Comparison of ENCODE assay signal across 14 mouse cellular contexts in the genomic region with DNA sequence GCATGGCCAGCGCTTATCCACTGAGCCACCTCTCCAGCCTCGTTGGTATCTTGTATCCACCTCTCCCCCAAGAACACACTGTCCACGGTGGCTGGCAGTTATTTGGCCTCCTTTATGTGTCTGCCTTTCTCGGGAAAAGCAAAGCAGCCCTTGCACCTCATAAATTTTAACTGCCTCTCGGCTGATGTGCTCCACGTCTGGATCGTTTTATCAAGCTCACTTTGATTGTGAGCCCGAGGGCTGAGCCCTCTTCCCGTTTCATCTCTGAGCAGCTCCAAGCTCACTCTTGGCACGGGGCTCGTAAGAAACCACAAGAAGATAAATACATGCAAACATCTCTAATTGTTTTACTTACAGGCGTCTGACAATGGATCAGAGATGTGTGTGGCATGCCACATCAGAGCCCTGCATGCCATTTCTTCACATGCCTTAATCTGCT.
DNase-seq lines count a peak whose midpoint lies in the region; ATAC-seq and TF ChIP-seq lines count a peak whose summit lies in the region.
"Had no signal": no experiment of that assay in that cellular context is flagged by ENCODE, and none has a peak within 500 bp of the region (broad histone marks: within the 10 kb centered on the region; RNA-seq: fewer than 3 reads in every experiment).

No protein-coding gene starts in this region.

- no peak for TF ChIP-seq CTCF in lung, embryonic 14.5 days (IDR thresholded peaks at IDR 0.05; ENCODE audit: low read depth)

- no peak for DNase-seq in forebrain, embryonic 10.5 days (ENCODE audit: extremely low spot score, low spot score)
- DNase-seq in forebrain, embryonic 11.5 days (ENCODE audit: low spot score) = no peak
- DNase-seq in lung, embryonic 14.5 days = peak; percentile 76
- no peak for DNase-seq in lung, postnatal 25 days (ENCODE audit: low spot score)
- DNase-seq in lung, postnatal 10 days = peak; percentile 72
- DNase-seq in spleen, postnatal 36 days (ENCODE audit: low spot score in 2 of 2) = no peak
- DNase-seq: cerebellum, adult 18-20 months; heart, adult 11 months; kidney, adult 18-20 months; layer of hippocampus, postnatal 36 days had no signal

- H3K9ac ChIP-seq in forebrain, embryonic 11.5 days (ENCODE audit: low read length) = no peak overlapping the region
- H3K9ac ChIP-seq in lung, embryonic 14.5 days = no peak overlapping the region
- no peak overlapping the region for H3K9ac ChIP-seq in neural tube, embryonic 15.5 days (replicated peaks)
- no peak overlapping the region for H3K9ac ChIP-seq in heart, embryonic 11.5 days (ENCODE audit: low read depth, low read length)
- H3K9ac ChIP-seq: embryonic facial prominence, embryonic 13.5 days; liver, embryonic 15.5 days had no signal

- peaks cover 23% of the 10 kb centered on the region for H3K4me1 ChIP-seq in forebrain, embryonic 10.5 days
- no peaks in the 10 kb centered on the region for H3K4me1 ChIP-seq in forebrain, embryonic 11.5 days (replicated peaks; ENCODE audit: control insufficient read depth, insufficient read depth, low read length)
- H3K4me1 ChIP-seq in lung, embryonic 14.5 days (ENCODE audit: insufficient read depth) = no peaks in the 10 kb centered on the region; the same call in none of the 2 replicates
- peaks cover 36% of the 10 kb centered on the region for H3K4me1 ChIP-seq in neural tube, embryonic 15.5 days
- H3K4me1 ChIP-seq in heart, embryonic 11.5 days (ENCODE audit: control insufficient read depth, insufficient read depth, low read length) = no peaks in the 10 kb centered on the region
- H3K4me1 ChIP-seq: liver, embryonic 15.5 days had no signal

- no peaks in the 10 kb centered on the region for H3K9me3 ChIP-seq in forebrain, embryonic 10.5 days
- H3K9me3 ChIP-seq in forebrain, embryonic 11.5 days (ENCODE audit: control insufficient read depth, low read length) = no peaks in the 10 kb centered on the region
- no peaks in the 10 kb centered on the region for H3K9me3 ChIP-seq in lung, embryonic 14.5 days (ENCODE audit: low read depth, low read length)
- no peaks in the 10 kb centered on the region for H3K9me3 ChIP-seq in neural tube, embryonic 15.5 days (replicated peaks)
- no peaks in the 10 kb centered on the region for H3K9me3 ChIP-seq in heart, embryonic 11.5 days (replicated peaks; ENCODE audit: control insufficient read depth, low read length)
- H3K9me3 ChIP-seq: embryonic facial prominence, embryonic 13.5 days; liver, embryonic 15.5 days had no signal

- WGBS in forebrain, embryonic 10.5 days = 76% methylated on average over 12 of the region's 12 CpGs
- WGBS in forebrain, embryonic 11.5 days = 62% methylated on average over 12 of the region's 12 CpGs
- WGBS in lung, embryonic 14.5 days = 19% methylated on average over 12 of the region's 12 CpGs
- WGBS in neural tube, embryonic 15.5 days = 13% methylated on average over 12 of the region's 12 CpGs
- 53% methylated on average over 12 of the region's 12 CpGs for WGBS in heart, embryonic 11.5 days (ENCODE audit: insufficient replicate concordance)

- no peaks in the 10 kb centered on the region for H3K27me3 ChIP-seq in forebrain, embryonic 10.5 days (ENCODE audit: poor library complexity, severe bottlenecking)
- H3K27me3 ChIP-seq in forebrain, embryonic 11.5 days (ENCODE audit: control insufficient read depth, insufficient read depth, low read length) = no peaks in the 10 kb centered on the region
- no peaks in the 10 kb centered on the region for H3K27me3 ChIP-seq in lung, embryonic 14.5 days (ENCODE audit: insufficient read depth, low read length)
- no peaks in the 10 kb centered on the region for H3K27me3 ChIP-seq in neural tube, embryonic 15.5 days (replicated peaks)
- H3K27me3 ChIP-seq in heart, embryonic 11.5 days (ENCODE audit: control insufficient read depth, insufficient read depth, low read length) = no peaks in the 10 kb centered on the region
- H3K27me3 ChIP-seq: liver, embryonic 15.5 days had no signal

- H3K4me3 ChIP-seq in forebrain, embryonic 10.5 days = no peak overlapping the region
- no peak overlapping the region for H3K4me3 ChIP-seq in forebrain, embryonic 11.5 days (ENCODE audit: low read depth, low read length)
- no peak overlapping the region for H3K4me3 ChIP-seq in lung, embryonic 14.5 days (ENCODE audit: low read depth, low read length)
- no peak overlapping the region for H3K4me3 ChIP-seq in neural tube, embryonic 15.5 days (replicated peaks)
- H3K4me3 ChIP-seq in heart, embryonic 11.5 days (ENCODE audit: low read depth, low read length) = no peak overlapping the region
- H3K4me3 ChIP-seq: embryonic facial prominence, embryonic 13.5 days; liver, embryonic 15.5 days had no signal

- H3K27ac ChIP-seq in forebrain, embryonic 10.5 days = 0 out of 2 replicates have a peak overlapping the region, but pooled peaks have one; percentile 51
- no peak overlapping the region for H3K27ac ChIP-seq in forebrain, embryonic 11.5 days (ENCODE audit: low read depth, low read length)
- no peak overlapping the region for H3K27ac ChIP-seq in lung, embryonic 14.5 days (ENCODE audit: low read depth)
- H3K27ac ChIP-seq in neural tube, embryonic 15.5 days (replicated peaks) = peak overlapping the region; percentile 49
- H3K27ac ChIP-seq in heart, embryonic 11.5 days (ENCODE audit: low read depth, low read length) = no peak overlapping the region
- H3K27ac ChIP-seq: embryonic facial prominence, embryonic 13.5 days; liver, embryonic 15.5 days had no signal

- no peaks in the 10 kb centered on the region for H3K36me3 ChIP-seq in forebrain, embryonic 10.5 days (replicated peaks)
- H3K36me3 ChIP-seq in forebrain, embryonic 11.5 days (ENCODE audit: control insufficient read depth, insufficient read depth, low read length) = no peaks in the 10 kb centered on the region
- no peaks in the 10 kb centered on the region for H3K36me3 ChIP-seq in lung, embryonic 14.5 days (ENCODE audit: insufficient read depth)
- H3K36me3 ChIP-seq in neural tube, embryonic 15.5 days = no peaks in the 10 kb centered on the region
- H3K36me3 ChIP-seq in heart, embryonic 11.5 days (ENCODE audit: control insufficient read depth, insufficient read depth, low read length) = no peaks in the 10 kb centered on the region
- H3K36me3 ChIP-seq: embryonic facial prominence, embryonic 13.5 days; liver, embryonic 15.5 days had no signal

- no peak for ATAC-seq in forebrain, embryonic 11.5 days (replicated peaks; ENCODE audit: low FRiP score)
- ATAC-seq in lung, embryonic 14.5 days (ENCODE audit: insufficient read depth) = peak; percentile 64
- ATAC-seq in neural tube, embryonic 15.5 days (ENCODE audit: low FRiP score) = 0 out of 2 replicates have a peak, but pooled peaks have one; percentile 23
- no peak for ATAC-seq in heart, embryonic 11.5 days (replicated peaks; ENCODE audit: insufficient number of reproducible peaks, low FRiP score, low TSS enrichment)

- no peak overlapping the region for H3K4me2 ChIP-seq in forebrain, embryonic 11.5 days (ENCODE audit: low read depth, low read length, severe bottlenecking)
- H3K4me2 ChIP-seq in lung, embryonic 14.5 days = no peak overlapping the region
- no peak overlapping the region for H3K4me2 ChIP-seq in neural tube, embryonic 15.5 days
- H3K4me2 ChIP-seq in heart, embryonic 11.5 days = no peak overlapping the region
- H3K4me2 ChIP-seq: embryonic facial prominence, embryonic 13.5 days; liver, embryonic 15.5 days had no signal

Comparison
In these comparisons a context has a peak if more than half of its experiments do, and no peak if none do; other contexts are left out.
1. DNase-seq: peak in lung, embryonic 14.5 days (single experiment) and lung, postnatal 10 days (single experiment); none in forebrain, embryonic 10.5 days (single experiment), forebrain, embryonic 11.5 days (single experiment), lung, postnatal 25 days (single experiment) and spleen, postnatal 36 days (0 of 2).
2. H3K27ac ChIP-seq: peak in forebrain, embryonic 10.5 days (single experiment) and neural tube, embryonic 15.5 days (single experiment); none in forebrain, embryonic 11.5 days (single experiment), lung, embryonic 14.5 days (single experiment) and heart, embryonic 11.5 days (single experiment).
3. ATAC-seq: peak in lung, embryonic 14.5 days (single experiment) and neural tube, embryonic 15.5 days (single experiment); none in forebrain, embryonic 11.5 days (single experiment) and heart, embryonic 11.5 days (single experiment).